Mouse (Mus musculus): ENCODE results near the gene Pde2a. TPM values are rescaled to one million over a fixed set of nuclear protein-coding genes. Genes with fewer than 3 reads are reported as not detected.

The Pde2a gene
- total and polyA plus RNA-seq, 3 experiments: 41.6 to 57.1 (median 56.0) TPM

- H3K27me3 ChIP-seq (ENCODE audit: control insufficient read depth, insufficient read depth, low read length): no peaks in the 10 kb centered on the region
- H3K4me1 ChIP-seq (ENCODE audit: control insufficient read depth, insufficient read depth, low read length): no peaks in the 10 kb centered on the region; the same call in 1 of the 2 replicates
- no peak for TF ChIP-seq POLR2A (IDR thresholded peaks at IDR 0.05; ENCODE audit: insufficient read depth, low read depth, low read length)
- TF ChIP-seq CTCF (IDR thresholded peaks at IDR 0.05): no peak
- no peak for TF ChIP-seq EP300 (IDR thresholded peaks at IDR 0.05; ENCODE audit: insufficient read depth, low read depth, low read length)
- no peaks in the 10 kb centered on the region for H3K36me3 ChIP-seq (ENCODE audit: control insufficient read depth, insufficient read depth, low read length)
- no peak for DNase-seq
- H3K9ac ChIP-seq (ENCODE audit: low read depth, low read length): no peak within 1 kb of the TSS
- intact Hi-C loops (cut with DNase I): no loop called here
- no peaks in the 10 kb centered on the region for H3K79me2 ChIP-seq (replicated peaks; ENCODE audit: control insufficient read depth, insufficient read depth, low read length)
- H3K27ac ChIP-seq: no peak within 1 kb of the TSS
- no peak within 1 kb of the TSS for H3K4me3 ChIP-seq
- WGBS: 69% methylated on average over 11 of the region's 11 CpGs
Measured at GRCm38 (mm10) chr7:101410267-101410936, 11.1 kb upstream of the Pde2a start, which contains the start of gene Gm45837. TSS of gene Gm45837 (plus strand) at chr7:101410886.

GRCm38 (mm10) chr7:101412796-101413195, 8.7 kb upstream of the Pde2a start:
- intact Hi-C loops (cut with DNase I): loop anchor here (1.0 to 2.0 kb wide), 4 partner anchors 38 to 129 kb away; no protein-coding TSS in a partner anchor
- no peak for TF ChIP-seq CTCF (IDR thresholded peaks at IDR 0.05)
- peak; percentile 91 for TF ChIP-seq EP300 (IDR thresholded peaks at IDR 0.05; ENCODE audit: insufficient read depth, low read depth, low read length)
- TF ChIP-seq POLR2A (IDR thresholded peaks at IDR 0.05; ENCODE audit: insufficient read depth, low read depth, low read length): no peak
- H3K4me3 ChIP-seq: no peak overlapping the region
- H3K9ac ChIP-seq (ENCODE audit: low read depth, low read length): no peak overlapping the region
- no peak overlapping the region for H3K27ac ChIP-seq
- peak; percentile 78 to 84 for DNase-seq
- H3K27me3 ChIP-seq (ENCODE audit: control insufficient read depth, insufficient read depth, low read length): no peaks in the 10 kb centered on the region
- no peaks in the 10 kb centered on the region for H3K36me3 ChIP-seq (ENCODE audit: control insufficient read depth, insufficient read depth, low read length)
- H3K79me2 ChIP-seq (replicated peaks; ENCODE audit: control insufficient read depth, insufficient read depth, low read length): no peaks in the 10 kb centered on the region
- no peaks in the 10 kb centered on the region; the same call in 1 of the 2 replicates for H3K4me1 ChIP-seq (ENCODE audit: control insufficient read depth, insufficient read depth, low read length)

GRCm38 (mm10) chr7:101414209-101414608, 7.3 kb upstream of the Pde2a start:
- Histone ChIP-seq H3K4me1 (ENCODE audit: control insufficient read depth, insufficient read depth, low read length) (no peaks in the 10 kb centered on the region; the same call in 1 of the 2 replicates), H3K27me3 (ENCODE audit: control insufficient read depth, insufficient read depth, low read length) (no peaks in the 10 kb centered on the region), H3K79me2 (replicated peaks; ENCODE audit: control insufficient read depth, insufficient read depth, low read length) (no peaks in the 10 kb centered on the region), H3K36me3 (ENCODE audit: control insufficient read depth, insufficient read depth, low read length) (no peaks in the 10 kb centered on the region), H3K27ac (no peak overlapping the region), H3K4me3 (no peak overlapping the region), H3K9ac (ENCODE audit: low read depth, low read length) (no peak overlapping the region)
- 62% methylated on average over 4 of the region's 4 CpGs for WGBS
- no peak for TF ChIP-seq EP300 (IDR thresholded peaks at IDR 0.05; ENCODE audit: insufficient read depth, low read depth, low read length)
- TF ChIP-seq CTCF (IDR thresholded peaks at IDR 0.05): no peak
- TF ChIP-seq POLR2A (IDR thresholded peaks at IDR 0.05; ENCODE audit: insufficient read depth, low read depth, low read length): no peak
- no peak for DNase-seq
- intact Hi-C loops (cut with DNase I): no loop called here

GRCm38 (mm10) chr7:101414661-101415511, 6.6 kb upstream of the Pde2a start:
- Histone ChIP-seq H3K79me2 (replicated peaks; ENCODE audit: control insufficient read depth, insufficient read depth, low read length) (no peaks in the 10 kb centered on the region), H3K4me3 (no peak overlapping the region), H3K27me3 (ENCODE audit: control insufficient read depth, insufficient read depth, low read length) (no peaks in the 10 kb centered on the region), H3K4me1 (ENCODE audit: control insufficient read depth, insufficient read depth, low read length) (no peaks in the 10 kb centered on the region; the same call in 1 of the 2 replicates), H3K36me3 (ENCODE audit: control insufficient read depth, insufficient read depth, low read length) (no peaks in the 10 kb centered on the region), H3K27ac (no peak overlapping the region), H3K9ac (ENCODE audit: low read depth, low read length) (no peak overlapping the region)
- DNase-seq: peak in 1 of 2 experiments; percentile 12
- 61% methylated on average over 7 of the region's 7 CpGs for WGBS
- TF ChIP-seq CTCF (IDR thresholded peaks at IDR 0.05) (no peak), EP300 (IDR thresholded peaks at IDR 0.05; ENCODE audit: insufficient read depth, low read depth, low read length) (no peak), POLR2A (IDR thresholded peaks at IDR 0.05; ENCODE audit: insufficient read depth, low read depth, low read length) (no peak)
- intact Hi-C loops (cut with DNase I): no loop called here

GRCm38 (mm10) chr7:101415512-101416100, 5.9 kb upstream of the Pde2a start:
- H3K36me3 ChIP-seq (ENCODE audit: control insufficient read depth, insufficient read depth, low read length): no peaks in the 10 kb centered on the region
- intact Hi-C loops (cut with DNase I): no loop called here
- DNase-seq: peak in 1 of 2 experiments; percentile 20
- TF ChIP-seq POLR2A (IDR thresholded peaks at IDR 0.05; ENCODE audit: insufficient read depth, low read depth, low read length): no peak
- no peak for TF ChIP-seq CTCF (IDR thresholded peaks at IDR 0.05)
- TF ChIP-seq EP300 (IDR thresholded peaks at IDR 0.05; ENCODE audit: insufficient read depth, low read depth, low read length): no peak
- H3K9ac ChIP-seq (ENCODE audit: low read depth, low read length): no peak overlapping the region
- no peak overlapping the region for H3K4me3 ChIP-seq
- H3K79me2 ChIP-seq (replicated peaks; ENCODE audit: control insufficient read depth, insufficient read depth, low read length): no peaks in the 10 kb centered on the region
- H3K4me1 ChIP-seq (ENCODE audit: control insufficient read depth, insufficient read depth, low read length): no peaks in the 10 kb centered on the region; the same call in 1 of the 2 replicates
- no peaks in the 10 kb centered on the region for H3K27me3 ChIP-seq (ENCODE audit: control insufficient read depth, insufficient read depth, low read length)
- 46% methylated on average over 8 of the region's 8 CpGs for WGBS
- H3K27ac ChIP-seq: no peak overlapping the region
